Mouse (Mus musculus) megakaryocyte progenitor cell, adult 5-6 weeks (primary cell): ENCODE measurements around the gene Fasl. TPM values are rescaled to one million over a fixed set of nuclear protein-coding genes. Genes with fewer than 3 reads are reported as not detected.

Source experiments
- ATAC-seq: replicated peaks from 2 replicates; pipeline ENCODE4 v1.8.0; 2016; ENCODE audit warnings: mild to moderate bottlenecking, moderate TSS enrichment, inconsistent platforms; ENCODE audit not compliant: poor library complexity
- total RNA-seq, 2 experiments: library from RNA; stranded (forward) in 1 of 2; stranded (reverse) in 1 of 2; fragments of 157-497, 149-512 nt in 1 of 2; fragments of 200-1000 nt in 1 of 2; gene quantifications; 2 replicates each; pipeline versions ENCODE4 v1.2.3 to v1.2.4; 2015 to 2017

Gene Fasl
- total RNA-seq, 2 experiments from 2014 or later = 0.25 TPM; not detected in 1

GRCm38 (mm10) chr1:161764964-161765363 is 23.3 kb downstream of the Fasl start:
- ATAC-seq = no peak

- no peak for ATAC-seq
Observed at GRCm38 (mm10) chr1:161761556-161761955, 26.7 kb downstream of the Fasl start.

GRCm38 (mm10) chr1:161756547-161756946 is 31.7 kb downstream of the Fasl start:
- no peak for ATAC-seq

- ATAC-seq = peak; percentile 80
Observed at GRCm38 (mm10) chr1:161751311-161751710, 37.0 kb downstream of the Fasl start.

- ATAC-seq = peak; percentile 36
Observed at GRCm38 (mm10) chr1:161750471-161751041, 37.7 kb downstream of the Fasl start.

GRCm38 (mm10) chr1:161748685-161749084 is 39.6 kb downstream of the Fasl start:
- ATAC-seq = no peak

- ATAC-seq = peak; percentile 81
Observed at GRCm38 (mm10) chr1:161748138-161748537, 40.2 kb downstream of the Fasl start.

GRCm38 (mm10) chr1:161746542-161747302 is 41.6 kb downstream of the Fasl start:
- ATAC-seq = no peak

GRCm38 (mm10) chr1:161744855-161745254 is 43.4 kb downstream of the Fasl start:
- ATAC-seq = no peak

GRCm38 (mm10) chr1:161744209-161744608 is 44.1 kb downstream of the Fasl start:
- ATAC-seq = no peak

GRCm38 (mm10) chr1:161742481-161743267 is 45.6 kb downstream of the Fasl start:
- no peak for ATAC-seq

GRCm38 (mm10) chr1:161736848-161737247 is 51.4 kb downstream of the Fasl start:
- ATAC-seq = peak; percentile 50; the same call in 1 of the 2 replicates

- peak; percentile 16 for ATAC-seq
Observed at GRCm38 (mm10) chr1:161736255-161736654, 52.0 kb downstream of the Fasl start.

- peak; percentile 62 for ATAC-seq
Observed at GRCm38 (mm10) chr1:161735465-161736046, 52.7 kb downstream of the Fasl start.

GRCm38 (mm10) chr1:161734741-161735211 is 53.5 kb downstream of the Fasl start:
- ATAC-seq = peak; percentile 66

- ATAC-seq = no peak
Observed at GRCm38 (mm10) chr1:161734314-161734713, 54.0 kb downstream of the Fasl start.

Other genes starting within 250 kb of the Fasl start
- gene Suco, start 88.2 kb upstream of the Fasl start, total RNA-seq (2015) = 47.0 and 49.6 TPM in 2 replicates
- 87.0 and 116 TPM in 2 replicates for gene Suco, start 88.2 kb upstream of the Fasl start, total RNA-seq (2017)
- gene Pigc, start 180.7 kb upstream of the Fasl start, total RNA-seq (2015) = 11.9 and 13.7 TPM in 2 replicates
- gene Pigc, start 180.7 kb upstream of the Fasl start, total RNA-seq (2017) = 17.4 and 20.1 TPM in 2 replicates
- gene 4930558K02Rik, start 191.1 kb upstream of the Fasl start, total RNA-seq (2015) = 0.39 TPM in 1 of 2 replicates, not detected in the other
- gene 4930558K02Rik, start 191.1 kb upstream of the Fasl start, total RNA-seq (2017) = not detected in 2 replicates